Mouse (Mus musculus) brain, embryonic 14.5 days (tissue): ENCODE measurements around the gene Uba7.

ENCODE experiments used
- CTCF ChIP-seq: fragments of 200-500 bp; IDR thresholded peaks from 2 replicates; pipeline ENCODE4 v1.5.1; 2012; ENCODE audit warnings: inconsistent platforms, mild to moderate bottlenecking, moderate library complexity, borderline replicate concordance; ENCODE audit not compliant: insufficient read depth, insufficient read length; ENCODE audit errors: extremely low read depth
- POLR2A ChIP-seq: fragments of 200-500 bp; IDR thresholded peaks from 2 replicates; pipeline ENCODE4 v1.6.1; 2012; ENCODE audit warnings: mild to moderate bottlenecking, inconsistent platforms, borderline replicate concordance; ENCODE audit not compliant: poor library complexity, insufficient read depth, insufficient read length, severe bottlenecking; ENCODE audit errors: extremely low read depth

DNA sequence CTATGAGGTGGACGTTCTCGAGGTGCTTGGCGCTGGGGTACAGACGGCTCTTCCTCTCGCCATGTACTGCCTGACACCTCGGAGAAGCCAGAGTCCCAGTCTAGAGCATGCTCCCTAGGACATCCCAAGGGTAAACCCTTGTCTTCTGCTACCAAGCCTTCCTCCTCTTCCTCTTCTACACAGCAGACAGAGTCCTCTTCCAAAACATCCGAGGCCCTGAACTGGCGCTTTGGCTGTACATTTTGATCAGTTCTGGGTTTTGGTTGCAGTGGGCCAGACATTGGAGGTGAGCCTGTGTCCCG lies 9.4 kb downstream of the Uba7 start:
- no peak for TF ChIP-seq CTCF
- TF ChIP-seq POLR2A, result no peak
